Mouse (Mus musculus) ES-Bruce4 (cell line): Measurements from ENCODE around the gene Lpcat4.

Experiments used
- CTCF ChIP-seq: IDR thresholded peaks from one replicate; pipeline ENCODE4 v1.8.1; 2011; ENCODE audit warnings: low read depth, low read length
- POLR2A ChIP-seq: IDR thresholded peaks from one replicate; pipeline ENCODE4 v1.8.1; 2011; ENCODE audit warnings: low read length; ENCODE audit not compliant: insufficient read depth

- no peak for TF ChIP-seq POLR2A
- TF ChIP-seq CTCF = peak; percentile 26
Measured at GRCm38 (mm10) chr2:112215977-112216376, 23.3 kb upstream of the Lpcat4 start.
